In genomic region chr3:144569401-144569971, GRCm38 (mm10) we compare ENCODE assay signal across 8 mouse cellular contexts. TPM values are rescaled to one million over a fixed set of nuclear protein-coding genes. Genes with fewer than 3 reads are reported as not detected.
DNase-seq lines count a peak whose midpoint lies in the region; ATAC-seq and TF ChIP-seq lines count a peak whose summit lies in the region.

No protein-coding gene starts in this region.

- H3K4me3 ChIP-seq in heart, embryonic 10.5 days, result peak overlapping the region; percentile 91
- peak overlapping the region; percentile 88 for H3K4me3 ChIP-seq in lung, embryonic 16.5 days (ENCODE audit: low read length)
- H3K4me3 ChIP-seq in olfactory bulb, adult 2 months (ENCODE audit: insufficient read depth, low read depth, low read length), result peak overlapping the region; percentile 74

- peak overlapping the region; percentile 98 for H3K27ac ChIP-seq in heart, embryonic 10.5 days
- H3K27ac ChIP-seq in lung, embryonic 16.5 days (ENCODE audit: low read length), result peak overlapping the region; percentile 71
- H3K27ac ChIP-seq in olfactory bulb, adult 2 months (ENCODE audit: insufficient read depth, low read depth, low read length), result 0 out of 2 replicates have a peak overlapping the region, but pooled peaks have one; percentile 41

- no peaks in the 10 kb centered on the region for H3K9me3 ChIP-seq in heart, embryonic 10.5 days
- no peaks in the 10 kb centered on the region for H3K9me3 ChIP-seq in lung, embryonic 16.5 days (ENCODE audit: control insufficient read depth, low read length)

- TF ChIP-seq POLR2A in olfactory bulb, adult 2 months (IDR thresholded peaks at IDR 0.05; ENCODE audit: insufficient read depth, low read depth, low read length), result no peak

- no peak for TF ChIP-seq CTCF in olfactory bulb, adult 2 months (IDR thresholded peaks at IDR 0.05; ENCODE audit: insufficient read depth, low read depth, low read length)

- H3K4me2 ChIP-seq in lung, embryonic 16.5 days (ENCODE audit: low read depth, low read length), result peak overlapping the region; percentile 97

- peak; percentile 58 for DNase-seq in cerebellum, adult 8-10 months
- DNase-seq in cerebellum, postnatal 10 days, result no peak
- DNase-seq in A20 (ENCODE audit: low read depth, low spot score), result peak; percentile 73
- DNase-seq in c-Kit-negative CD71-positive TER-119-positive erythroid progenitor cells, embryonic 14.5 days (ENCODE audit: low read depth, low spot score), result peak; percentile 24
- peak; percentile 83 for DNase-seq in heart, embryonic 10.5 days (ENCODE audit: low spot score)
- peak; percentile 30 to 56 for DNase-seq in kidney, postnatal 25 days

- H3K9ac ChIP-seq in lung, embryonic 16.5 days (ENCODE audit: low read length), result peak overlapping the region; percentile 87

- under 1% methylated on average over 47 of the region's 47 CpGs for WGBS in heart, embryonic 10.5 days
- WGBS in lung, embryonic 16.5 days, result under 1% methylated on average over 45 of the region's 47 CpGs
- whole genome bisulfite sequencing in olfactory bulb, adult 2 months, result under 1% methylated on average over 47 of the region's 47 CpGs

- peaks cover 28% of the 10 kb centered on the region for H3K4me1 ChIP-seq in heart, embryonic 10.5 days
- peaks cover 34% of the 10 kb centered on the region for H3K4me1 ChIP-seq in lung, embryonic 16.5 days (replicated peaks; ENCODE audit: control insufficient read depth, insufficient read depth, low read length)
- H3K4me1 ChIP-seq in olfactory bulb, adult 2 months (ENCODE audit: control insufficient read depth, insufficient read depth, low read length), result peaks cover 5% of the 10 kb centered on the region; the same call in 1 of the 2 replicates

- H3K36me3 ChIP-seq in heart, embryonic 10.5 days, result peaks cover 12% of the 10 kb centered on the region
- H3K36me3 ChIP-seq in lung, embryonic 16.5 days (ENCODE audit: control insufficient read depth, insufficient read depth, low read length), result no peaks in the 10 kb centered on the region

- ATAC-seq in lung, embryonic 16.5 days (ENCODE audit: low read depth), result peak; percentile 8

- H3K27me3 ChIP-seq in heart, embryonic 10.5 days (ENCODE audit: insufficient read depth, poor library complexity, severe bottlenecking), result no peaks in the 10 kb centered on the region
- H3K27me3 ChIP-seq in lung, embryonic 16.5 days (ENCODE audit: control insufficient read depth, insufficient read depth, low read depth, low read length), result no peaks in the 10 kb centered on the region

RNA-seq across cellular contexts. Expression of gene Hs2st1, which starts 0.5 kb away (rescaled TPM):
- polyA plus RNA-seq in heart, embryonic 10.5 days (2016; fragmentation: Nextera tagmentation; extraction: Ambion mirVana), result 8.6 and 14.0 TPM in 2 replicates
- 10.9 and 14.5 TPM in 2 replicates for polyA plus RNA-seq in lung, embryonic 16.5 days (2015; fragmentation: Nextera tagmentation; extraction: Ambion mirVana)
- not detected in 2 replicates for polyA plus RNA-seq in olfactory bulb, adult 2 months (2012; ENCODE audit: insufficient read depth, insufficient read length, low replicate concordance, missing spikeins)

RNA-seq across cellular contexts. Expression of gene Selenof, which starts 0.6 kb away (rescaled TPM):
- 459 and 498 TPM in 2 replicates for polyA plus RNA-seq in heart, embryonic 10.5 days (2016; fragmentation: Nextera tagmentation; extraction: Ambion mirVana)
- polyA plus RNA-seq in lung, embryonic 16.5 days (2015; fragmentation: Nextera tagmentation; extraction: Ambion mirVana), result 756 and 782 TPM in 2 replicates
- not detected in 2 replicates for polyA plus RNA-seq in olfactory bulb, adult 2 months (2012; ENCODE audit: insufficient read depth, insufficient read length, low replicate concordance, missing spikeins)

Comparison
In these comparisons a context has a peak if more than half of its experiments do, and no peak if none do; other contexts are left out.
1. DNase-seq: peak in cerebellum, adult 8-10 months (single experiment), A20 (single experiment), c-Kit-negative CD71-positive TER-119-positive erythroid progenitor cells, embryonic 14.5 days (single experiment), heart, embryonic 10.5 days (single experiment) and kidney, postnatal 25 days (2 of 2); none in cerebellum, postnatal 10 days (0 of 2).
2. H3K27ac ChIP-seq: peak in every context shown above with its lines; median percentile 98 in heart, embryonic 10.5 days; 71 in lung, embryonic 16.5 days; 41 in olfactory bulb, adult 2 months.
3. Peak in every context shown above with its lines, with median percentiles within 50 percentile points of each other: H3K4me3 ChIP-seq.